Mouse (Mus musculus): Measurements from ENCODE around the gene Armc9.

GRCm38 (mm10) chr1:86313772-86314125, 159.2 kb downstream of the Armc9 start:
- TF ChIP-seq CTCF (IDR thresholded peaks at IDR 0.05; ENCODE audit: low read depth) (0 out of 2 replicates have a peak, but pooled peaks have one; percentile 17), EP300 (IDR thresholded peaks at IDR 0.05; ENCODE audit: low read depth) (no peak)
